Mouse (Mus musculus): ENCODE data around the gene Vmn2r81. TPM values are rescaled to one million over a fixed set of nuclear protein-coding genes. Genes with fewer than 3 reads are reported as not detected.

Vmn2r81 gene
- polyA plus RNA-seq, 1 experiment, result not detected

DNA sequence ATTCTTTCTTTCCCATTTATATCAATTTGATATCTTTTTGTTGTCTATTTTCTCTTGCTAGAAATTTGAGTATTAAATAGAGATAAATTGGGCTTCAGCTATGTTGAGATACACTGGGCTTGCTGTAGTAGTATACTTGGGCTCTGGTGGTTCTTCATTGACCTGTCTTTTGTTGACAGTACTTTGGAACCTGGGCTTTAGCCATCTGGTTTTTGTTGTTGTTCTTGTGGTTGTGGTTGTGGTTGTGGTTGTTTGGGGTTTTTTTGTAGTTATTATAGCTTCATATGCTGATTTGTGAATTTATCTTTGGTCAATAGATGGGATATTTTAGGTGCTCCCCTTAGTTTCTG lies 75.2 kb downstream of the Vmn2r81 start:
- TF ChIP-seq EP300 (IDR thresholded peaks at IDR 0.05; ENCODE audit: insufficient read depth, low read depth, low read length) (no peak), POLR2A (IDR thresholded peaks at IDR 0.05; ENCODE audit: insufficient read depth, low read length) (no peak), CTCF (IDR thresholded peaks at IDR 0.05; ENCODE audit: low read depth, low read length) (no peak)
- Histone ChIP-seq H3K9ac (ENCODE audit: low read depth, poor library complexity, severe bottlenecking) (no peak overlapping the region), H3K36me3 (ENCODE audit: control insufficient read depth, insufficient read depth, low read length, poor library complexity, severe bottlenecking) (no peaks in the 10 kb centered on the region), H3K27me3 (ENCODE audit: control insufficient read depth, insufficient read depth, low read length, poor library complexity, severe bottlenecking) (no peaks in the 10 kb centered on the region), H3K9me3 (replicated peaks; ENCODE audit: control insufficient read depth, insufficient read depth, low read length, poor library complexity, severe bottlenecking) (no peaks in the 10 kb centered on the region), H3K27ac (ENCODE audit: insufficient read depth, low read length) (no peak overlapping the region), H3K4me3 (ENCODE audit: low read depth, low read length) (no peak overlapping the region), H3K4me1 (ENCODE audit: control insufficient read depth, insufficient read depth, low read length) (no peaks in the 10 kb centered on the region)

Other genes starting within 250 kb of the Vmn2r81 start
- not detected in 2 replicates for gene Olfr1351, start 235.2 kb upstream of the Vmn2r81 start, polyA plus RNA-seq (2011; ENCODE audit: insufficient read depth, insufficient read length, low read depth, missing spikeins)
- gene Olfr57, start 219.0 kb upstream of the Vmn2r81 start, polyA plus RNA-seq (2011; ENCODE audit: insufficient read depth, insufficient read length, low read depth, missing spikeins), result not detected in 2 replicates
- 25.3 and 27.2 TPM in 2 replicates for gene 2610008E11Rik, start 150.1 kb upstream of the Vmn2r81 start, polyA plus RNA-seq (2011; ENCODE audit: insufficient read depth, insufficient read length, low read depth, missing spikeins)
- gene Vmn2r80, start 98.9 kb upstream of the Vmn2r81 start, polyA plus RNA-seq (2011; ENCODE audit: insufficient read depth, insufficient read length, low read depth, missing spikeins), result not detected in 2 replicates
- gene Vmn2r82, start 108.8 kb downstream of the Vmn2r81 start, polyA plus RNA-seq (2011; ENCODE audit: insufficient read depth, insufficient read length, low read depth, missing spikeins), result not detected in 2 replicates
- gene Vmn2r83, start 221.0 kb downstream of the Vmn2r81 start, polyA plus RNA-seq (2011; ENCODE audit: insufficient read depth, insufficient read length, low read depth, missing spikeins), result not detected in 2 replicates

Data from ES-Bruce4 (cell line).